Mouse (Mus musculus) midbrain, embryonic 14.5 days (tissue): ENCODE measurements around the gene Apoa2. TPM values are rescaled to one million over a fixed set of nuclear protein-coding genes. Genes with fewer than 3 reads are reported as not detected.
A peak's percentile ranks its signal among the peaks of the same experiment; 100 is the strongest.

Source experiments
- ATAC-seq: fragments of 200-750 bp; cut with Nextera tagmentation; 2 replicates; pipeline ENCODE4 v1.8.0; 2017; ENCODE audit warnings: moderate number of reproducible peaks, moderate library complexity; ENCODE audit not compliant: low FRiP score, low TSS enrichment
- DNase-seq: peaks from one replicate; pipeline ENCODE4 v3.0.0-alpha.2; 2015
- H3K27ac ChIP-seq: fragments of 300-500 bp; sonication (generic); replicated peaks from 2 replicates; pipeline ENCODE4 v1.5.1; 2014; ENCODE audit warnings: mild to moderate bottlenecking, low read depth, low read length, moderate library complexity
- H3K27me3 ChIP-seq: fragments of 300-500 bp; sonication (generic); 2 replicates; pipeline ENCODE4 v1.6.1; 2014; ENCODE audit warnings: low read length, control low read depth, mixed read lengths; ENCODE audit not compliant: control insufficient read depth, insufficient read depth
- H3K36me3 ChIP-seq: fragments of 300-500 bp; sonication (generic); 2 replicates; pipeline ENCODE4 v1.6.1; 2014; ENCODE audit warnings: low read length, control low read depth; ENCODE audit not compliant: control insufficient read depth, insufficient read depth
- H3K4me1 ChIP-seq: fragments of 300-500 bp; sonication (generic); 2 replicates; pipeline ENCODE4 v1.6.1; 2014; ENCODE audit warnings: mild to moderate bottlenecking, antibody characterized with exemption, low read length, control low read depth; ENCODE audit not compliant: control insufficient read depth, insufficient read depth
- H3K4me2 ChIP-seq: fragments of 300-500 bp; sonication (generic); 2 replicates; pipeline ENCODE4 v1.6.1; 2014; ENCODE audit warnings: mild to moderate bottlenecking, low read length, moderate library complexity
- H3K4me3 ChIP-seq: fragments of 300-500 bp; sonication (generic); replicated peaks from 2 replicates; pipeline ENCODE4 v1.5.1; 2014; ENCODE audit warnings: low read depth, low read length
- H3K9ac ChIP-seq: fragments of 300-500 bp; sonication (generic); replicated peaks from 2 replicates; pipeline ENCODE4 v1.6.1; 2014; ENCODE audit warnings: mild to moderate bottlenecking, low read length, moderate library complexity
- H3K9me3 ChIP-seq: fragments of 300-500 bp; sonication (generic); 2 replicates; pipeline ENCODE4 v1.6.1; 2016; ENCODE audit warnings: low read length, control low read depth, mixed read lengths; ENCODE audit not compliant: control insufficient read depth
- WGBS: fragments of 180-500 bp; shearing (Covaris S2); extraction: QIAGEN DNeasy Blood & Tissue Kit; methylation state at CpG from one replicate; pipeline ENCODE4 v1.1.7; 2014; 5-methylcytosine and 5-hydroxymethylcytosine counted together
- polyA plus RNA-seq: library from polyadenylated mRNA; unstranded; fragments of >200 nt; fragmentation: Nextera tagmentation; extraction: Ambion mirVana; gene quantifications from 2 replicates; pipeline ENCODE4 v1.2.1, GENCODE M21; 2014

The Apoa2 gene
- polyA plus RNA-seq, 1 experiment from 2014 or later: 4.1 TPM

DNA sequence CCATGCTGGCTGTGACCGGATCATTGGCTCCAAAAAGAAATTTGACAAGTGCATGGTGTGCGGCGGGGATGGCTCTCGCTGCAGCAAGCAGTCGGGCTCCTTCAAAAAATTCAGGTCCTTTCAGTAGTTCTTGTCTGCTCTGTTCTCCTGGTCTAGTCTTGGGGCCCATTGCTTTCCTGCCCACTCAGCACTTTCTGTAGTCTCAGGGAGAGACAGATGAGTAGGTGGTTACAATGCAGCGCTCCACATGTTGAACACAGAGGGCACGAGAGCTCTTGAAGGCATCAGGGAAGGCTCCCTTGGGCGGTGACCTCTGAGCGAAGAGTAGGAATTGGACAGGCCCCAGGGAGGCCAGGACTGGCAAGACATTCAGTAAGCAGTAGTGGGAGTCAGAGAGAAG, 32.9 kb downstream of the Apoa2 start:
- H3K9ac ChIP-seq: no peak overlapping the region
- DNase-seq: no peak
- H3K4me2 ChIP-seq: no peak overlapping the region
- no peaks in the 10 kb centered on the region for H3K27me3 ChIP-seq
- whole genome bisulfite sequencing: 89% methylated on average over 9 of the region's 9 CpGs
- H3K36me3 ChIP-seq: no peaks in the 10 kb centered on the region
- no peaks in the 10 kb centered on the region for H3K9me3 ChIP-seq
- no peak overlapping the region for H3K27ac ChIP-seq
- 0 out of 2 replicates have a peak, but pooled peaks cover 6% of the 10 kb centered on the region for H3K4me1 ChIP-seq
- H3K4me3 ChIP-seq: no peak overlapping the region
- no peak for ATAC-seq

DNA sequence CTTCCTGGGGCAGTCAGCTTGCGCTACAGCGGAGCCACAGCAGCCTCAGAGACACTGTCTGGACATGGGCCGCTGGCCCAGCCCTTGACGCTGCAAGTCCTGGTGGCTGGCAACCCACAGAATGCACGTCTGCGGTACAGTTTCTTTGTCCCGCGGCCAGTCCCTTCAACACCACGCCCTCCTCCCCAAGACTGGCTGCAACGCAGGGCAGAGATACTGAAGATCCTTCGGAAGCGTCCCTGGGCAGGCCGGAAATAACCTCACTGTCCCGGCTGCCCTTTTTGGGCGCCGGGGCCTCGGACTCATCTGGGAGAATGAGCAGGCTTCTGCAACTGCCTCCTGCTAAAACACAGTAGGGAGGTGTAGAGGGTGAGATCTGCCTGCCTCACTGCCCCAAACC, 34.1 kb downstream of the Apoa2 start:
- no peak overlapping the region for H3K27ac ChIP-seq
- ATAC-seq (no peak), DNase-seq (no peak)
- WGBS: 82% methylated on average over 17 of the region's 17 CpGs
- H3K4me2 ChIP-seq: no peak overlapping the region
- 0 out of 2 replicates have a peak, but pooled peaks cover 7% of the 10 kb centered on the region for H3K4me1 ChIP-seq
- H3K4me3 ChIP-seq: no peak overlapping the region
- H3K36me3 ChIP-seq: no peaks in the 10 kb centered on the region
- no peak overlapping the region for H3K9ac ChIP-seq
- no peaks in the 10 kb centered on the region for H3K9me3 ChIP-seq
- H3K27me3 ChIP-seq: no peaks in the 10 kb centered on the region

DNA sequence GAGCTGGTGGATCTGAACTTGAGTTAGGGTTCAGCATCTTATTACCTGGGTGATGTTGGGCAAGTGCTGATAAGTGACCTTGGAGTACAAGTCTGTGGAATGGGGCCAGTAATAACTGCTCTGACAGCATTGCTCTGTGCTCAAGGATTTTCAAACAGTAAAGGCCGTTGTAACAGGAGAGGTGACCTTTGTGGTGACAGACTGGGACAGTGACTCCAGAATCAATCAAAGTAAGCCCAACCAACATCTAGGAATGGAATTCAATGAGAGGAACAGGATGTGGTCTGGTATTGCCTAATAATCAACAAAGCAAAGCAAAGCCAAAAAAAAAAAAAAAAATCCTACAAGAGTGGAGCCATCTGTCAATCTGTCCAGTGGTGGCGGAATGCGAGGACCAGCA, 35.5 kb downstream of the Apoa2 start:
- DNase-seq: no peak
- H3K36me3 ChIP-seq: no peaks in the 10 kb centered on the region
- WGBS: 92% methylated on average over 3 of the region's 3 CpGs
- H3K4me2 ChIP-seq: no peak overlapping the region
- H3K4me3 ChIP-seq: no peak overlapping the region
- 0 out of 2 replicates have a peak, but pooled peaks cover 7% of the 10 kb centered on the region for H3K4me1 ChIP-seq
- ATAC-seq: no peak
- no peaks in the 10 kb centered on the region for H3K27me3 ChIP-seq
- H3K9me3 ChIP-seq: no peaks in the 10 kb centered on the region
- no peak overlapping the region for H3K9ac ChIP-seq
- H3K27ac ChIP-seq: no peak overlapping the region

DNA sequence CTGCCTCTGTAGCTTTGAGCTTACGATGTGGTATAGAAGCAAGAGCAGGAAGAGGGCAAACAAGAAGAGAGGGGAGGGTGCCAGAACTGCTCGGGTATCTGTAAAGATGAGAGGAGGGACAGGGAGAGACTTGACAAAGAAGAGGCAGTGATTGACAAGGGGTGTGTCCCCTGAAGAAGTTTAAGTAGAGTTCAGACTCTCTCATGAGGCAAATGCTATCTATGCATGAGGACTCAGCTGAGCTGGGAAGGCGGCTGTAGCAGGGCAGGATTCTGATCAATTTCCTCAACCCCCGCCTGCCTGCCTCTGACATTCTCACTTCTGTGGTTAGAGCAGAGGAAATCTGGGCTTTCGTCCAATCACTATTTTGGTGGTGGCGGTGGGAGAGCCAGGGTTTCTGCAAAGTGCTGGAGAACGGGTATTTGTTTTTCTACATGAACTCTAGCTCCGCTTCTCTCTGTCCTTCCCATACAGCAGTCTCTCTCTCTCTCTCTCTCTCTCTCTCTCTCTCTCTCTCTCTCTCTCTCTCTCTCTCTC, 37.8 kb downstream of the Apoa2 start:
- Histone ChIP-seq H3K9ac (no peak overlapping the region; the same call in 1 of the 2 replicates), H3K4me1 (0 out of 2 replicates have a peak, but pooled peaks cover 7% of the 10 kb centered on the region), H3K36me3 (no peaks in the 10 kb centered on the region), H3K4me2 (peak overlapping the region; percentile 54), H3K27ac (peak overlapping the region; percentile 72), H3K9me3 (no peaks in the 10 kb centered on the region), H3K27me3 (no peaks in the 10 kb centered on the region), H3K4me3 (peak overlapping the region; percentile 24)
- DNase-seq (peak; percentile 79), ATAC-seq (peak; percentile 65)
- 7% methylated on average over 8 of the region's 8 CpGs for WGBS

DNA sequence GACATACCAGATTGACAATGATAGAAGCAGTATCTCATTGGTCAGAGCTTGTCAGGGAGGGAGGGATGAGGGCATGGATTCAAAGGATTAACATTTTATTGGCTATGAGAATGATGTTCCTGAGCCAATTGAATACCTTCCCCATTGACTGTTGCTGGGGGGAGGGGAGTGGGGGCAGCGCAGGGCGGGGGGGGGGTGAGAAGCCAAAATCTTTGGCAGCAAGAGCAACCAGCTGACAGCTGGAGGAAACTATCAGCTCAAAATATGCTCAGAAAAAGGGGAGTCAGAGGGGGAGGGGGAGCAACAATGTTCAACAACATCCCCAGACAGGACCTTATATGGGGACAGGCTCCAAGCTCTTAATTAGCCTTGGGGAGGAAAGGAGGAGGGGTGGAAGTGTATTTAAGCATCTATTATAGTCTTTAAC, 38.3 kb downstream of the Apoa2 start:
- 4% methylated on average over 2 of the region's 2 CpGs for WGBS
- H3K9ac ChIP-seq: no peak overlapping the region

DNA sequence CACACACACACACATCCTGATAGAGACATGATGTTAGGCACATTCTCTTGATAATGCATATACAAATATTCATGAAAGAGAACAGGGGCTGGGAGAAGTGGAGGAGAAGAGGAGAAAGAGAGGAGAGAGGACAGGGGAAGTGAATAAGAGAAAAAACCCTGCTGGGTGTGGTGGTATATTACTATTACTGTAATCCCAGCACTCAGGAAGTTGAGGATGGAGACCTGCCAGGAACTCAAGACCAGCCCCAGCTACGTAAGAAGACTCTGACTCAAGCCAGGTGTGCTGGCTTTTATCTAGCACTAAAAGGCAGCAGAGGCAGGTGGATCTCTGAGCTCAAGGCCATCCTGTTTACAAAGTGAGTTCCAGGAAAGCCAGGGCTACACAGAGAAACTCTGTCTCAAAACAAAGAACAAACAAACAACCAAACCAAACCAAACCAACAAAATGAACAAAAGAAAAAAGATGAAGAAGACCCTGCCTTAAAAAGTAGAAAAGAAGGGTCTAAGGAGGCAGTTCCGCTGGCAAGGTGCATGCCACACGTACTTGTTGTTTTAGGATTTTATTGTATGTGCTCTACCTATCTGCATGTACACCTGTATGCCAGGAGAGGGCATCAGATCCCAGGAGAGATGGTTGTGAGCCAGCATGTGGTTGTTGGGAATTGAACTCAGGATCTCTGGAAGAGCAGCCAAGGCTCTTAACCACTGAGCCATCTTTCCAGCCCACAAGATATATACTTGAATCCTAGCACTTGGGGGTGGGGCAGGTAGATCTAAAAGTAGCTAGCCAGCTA, 39.0 kb downstream of the Apoa2 start:
- H3K36me3 ChIP-seq: no peaks in the 10 kb centered on the region
- no peak overlapping the region for H3K4me3 ChIP-seq
- 83% methylated on average over 3 of the region's 3 CpGs for WGBS
- peak overlapping the region; percentile 72 for H3K27ac ChIP-seq
- no peak for ATAC-seq
- H3K9me3 ChIP-seq: no peaks in the 10 kb centered on the region
- H3K27me3 ChIP-seq: no peaks in the 10 kb centered on the region
- peak overlapping the region; percentile 54 for H3K4me2 ChIP-seq
- H3K4me1 ChIP-seq: 0 out of 2 replicates have a peak, but pooled peaks cover 7% of the 10 kb centered on the region
- DNase-seq: no peak
- H3K9ac ChIP-seq: no peak overlapping the region

More for the DNA sequence above, 38.3 kb downstream of the Apoa2 start:
- Histone ChIP-seq H3K9me3 (no peaks in the 10 kb centered on the region), H3K36me3 (no peaks in the 10 kb centered on the region), H3K4me3 (peak overlapping the region; percentile 24), H3K27ac (peak overlapping the region; percentile 72), H3K4me1 (0 out of 2 replicates have a peak, but pooled peaks cover 7% of the 10 kb centered on the region), H3K27me3 (no peaks in the 10 kb centered on the region), H3K4me2 (peak overlapping the region; percentile 54)
- ATAC-seq (peak; percentile 91), DNase-seq (peak; percentile 84)

DNA sequence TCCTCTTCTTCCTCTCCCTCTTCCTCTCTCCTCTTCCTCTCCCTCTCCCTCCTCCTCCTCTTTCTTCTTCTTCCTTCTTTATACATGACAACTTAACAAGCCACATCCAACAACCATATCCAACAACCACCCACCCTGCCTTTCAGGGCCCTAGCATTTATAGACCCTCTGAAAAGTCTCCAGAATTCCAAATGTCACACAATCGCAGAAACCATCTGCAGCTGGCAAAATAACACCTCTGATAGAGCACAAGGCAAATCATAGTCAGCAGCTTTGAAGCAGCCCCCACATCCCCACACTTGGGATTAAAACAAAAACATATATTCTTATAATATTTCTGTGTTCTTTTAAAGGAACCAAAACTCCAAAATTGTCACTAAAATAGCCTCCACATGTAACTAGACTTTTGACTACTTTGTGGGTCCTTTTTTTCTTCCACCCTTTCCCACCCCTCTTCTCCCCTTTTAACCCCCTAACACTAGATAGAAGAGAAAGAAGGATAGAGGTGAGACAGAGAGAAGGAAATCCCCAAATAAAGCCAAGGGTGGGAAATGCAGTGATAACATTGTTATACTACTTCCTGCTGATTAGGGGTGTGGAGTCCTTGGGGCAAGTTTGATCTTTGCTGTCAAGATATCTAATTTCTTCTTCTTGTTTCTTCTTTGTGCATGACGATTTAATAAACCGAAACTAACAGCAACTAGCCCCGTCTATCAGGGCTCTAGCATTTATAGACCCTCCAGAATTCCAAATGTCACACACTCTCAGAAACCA, 41.3 kb downstream of the Apoa2 start:
- no peak for DNase-seq

DNA sequence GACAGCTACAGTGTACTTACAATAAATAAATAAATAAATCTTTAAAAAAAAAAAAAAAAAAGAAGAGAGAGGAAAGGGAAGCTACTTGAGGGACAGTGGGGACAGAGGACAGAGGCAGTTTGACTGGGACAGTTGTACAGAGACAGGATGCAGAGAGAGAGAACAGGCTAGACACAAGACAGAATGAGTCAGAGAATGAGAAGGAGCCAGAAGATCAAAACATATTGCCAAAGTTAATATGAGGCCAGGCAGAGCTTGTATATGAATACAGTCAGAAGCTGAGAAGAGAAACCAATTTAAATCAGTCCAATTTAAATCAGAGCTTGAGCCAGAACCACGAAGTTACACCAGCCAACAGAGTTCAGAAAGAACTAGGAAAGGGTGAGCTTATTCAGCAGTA, 43.5 kb downstream of the Apoa2 start:
- 60% methylated on average over 1 of the region's 1 CpGs for WGBS
- no peak for ATAC-seq
- Histone ChIP-seq H3K9me3 (no peaks in the 10 kb centered on the region), H3K36me3 (peaks cover 14% of the 10 kb centered on the region), H3K4me2 (no peak overlapping the region), H3K4me3 (no peak overlapping the region), H3K9ac (no peak overlapping the region), H3K27ac (no peak overlapping the region), H3K27me3 (no peaks in the 10 kb centered on the region), H3K4me1 (peaks cover 14% of the 10 kb centered on the region)
- no peak for DNase-seq

More for the DNA sequence above, 41.3 kb downstream of the Apoa2 start:
- H3K9me3 ChIP-seq: no peaks in the 10 kb centered on the region
- WGBS: 83% methylated on average over 4 of the region's 4 CpGs
- no peak overlapping the region for H3K4me3 ChIP-seq
- H3K9ac ChIP-seq: no peak overlapping the region
- H3K36me3 ChIP-seq: no peaks in the 10 kb centered on the region
- H3K27ac ChIP-seq: no peak overlapping the region
- ATAC-seq: no peak
- peaks cover 15% of the 10 kb centered on the region for H3K4me1 ChIP-seq
- H3K27me3 ChIP-seq: no peaks in the 10 kb centered on the region
- H3K4me2 ChIP-seq: no peak overlapping the region
